Mouse (Mus musculus) stomach, postnatal 0 days (tissue): ENCODE measurements around the gene Kirrel3. TPM values are rescaled to one million over a fixed set of nuclear protein-coding genes. Genes with fewer than 3 reads are reported as not detected.

Experiments
- ATAC-seq: fragments of 200-750 bp; cut with Nextera tagmentation; 2 replicates; pipeline ENCODE4 v1.8.0; 2017; ENCODE audit not compliant: low FRiP score, low TSS enrichment
- DNase-seq: peaks from one replicate; pipeline ENCODE4 v3.0.0-alpha.2; 2016; ENCODE audit warnings: low spot score
- H3K27ac ChIP-seq: fragments of 300-500 bp; sonication (generic); replicated peaks from 2 replicates; pipeline ENCODE4 v1.5.1; 2014; ENCODE audit warnings: mild to moderate bottlenecking, control low read depth
- H3K27me3 ChIP-seq: fragments of 300-500 bp; sonication (generic); 2 replicates; pipeline ENCODE4 v1.6.1; 2014; ENCODE audit warnings: low read length; ENCODE audit not compliant: control insufficient read depth, insufficient read depth
- H3K36me3 ChIP-seq: fragments of 300-500 bp; sonication (generic); 2 replicates; pipeline ENCODE4 v1.6.1; 2014; ENCODE audit warnings: low read length, mixed read lengths; ENCODE audit not compliant: control insufficient read depth, insufficient read depth
- H3K4me1 ChIP-seq: fragments of 300-500 bp; sonication (generic); replicated peaks from 2 replicates; pipeline ENCODE4 v1.6.1; 2014; ENCODE audit warnings: antibody characterized with exemption; ENCODE audit not compliant: control insufficient read depth, insufficient read depth
- H3K4me2 ChIP-seq: fragments of 300-500 bp; sonication (generic); replicated peaks from 2 replicates; pipeline ENCODE4 v1.6.1; 2014; ENCODE audit warnings: low read depth, mild to moderate bottlenecking, control low read depth, moderate library complexity
- H3K4me3 ChIP-seq: fragments of 300-500 bp; sonication (generic); 2 replicates; pipeline ENCODE4 v1.5.1; 2014; ENCODE audit warnings: low read depth, low read length, control low read depth
- H3K9ac ChIP-seq: fragments of 300-500 bp; sonication (generic); 2 replicates; pipeline ENCODE4 v1.6.1; 2014; ENCODE audit warnings: mild to moderate bottlenecking, low read length, control low read depth, mixed read lengths
- H3K9me3 ChIP-seq: fragments of 300-500 bp; sonication (generic); 2 replicates; pipeline ENCODE4 v1.6.1; 2016; ENCODE audit warnings: low read length; ENCODE audit not compliant: control insufficient read depth
- CTCF ChIP-seq: IDR thresholded peaks from 2 replicates; pipeline ENCODE4 v1.5.1; 2016; ENCODE audit warnings: antibody characterized with exemption, low read depth, mild to moderate bottlenecking, moderate library complexity
- EP300 ChIP-seq: optimal IDR thresholded peaks from 2 replicates; pipeline ENCODE3; 2016; ENCODE audit warnings: antibody characterized with exemption
- WGBS: fragments of 180-500 bp; shearing (Covaris S2); extraction: QIAGEN DNeasy Blood & Tissue Kit; methylation state at CpG from one replicate; pipeline ENCODE4 v1.1.7; 2014; 5-methylcytosine and 5-hydroxymethylcytosine counted together
- polyA plus RNA-seq: library from polyadenylated mRNA; unstranded; fragments of >200 nt; fragmentation: Nextera tagmentation; extraction: Ambion mirVana; gene quantifications from 2 replicates; pipeline ENCODE4 v1.2.1, GENCODE M21; 2015

The Kirrel3 gene
- polyA plus RNA-seq, 1 experiment from 2014 or later: 1.4 TPM

DNA sequence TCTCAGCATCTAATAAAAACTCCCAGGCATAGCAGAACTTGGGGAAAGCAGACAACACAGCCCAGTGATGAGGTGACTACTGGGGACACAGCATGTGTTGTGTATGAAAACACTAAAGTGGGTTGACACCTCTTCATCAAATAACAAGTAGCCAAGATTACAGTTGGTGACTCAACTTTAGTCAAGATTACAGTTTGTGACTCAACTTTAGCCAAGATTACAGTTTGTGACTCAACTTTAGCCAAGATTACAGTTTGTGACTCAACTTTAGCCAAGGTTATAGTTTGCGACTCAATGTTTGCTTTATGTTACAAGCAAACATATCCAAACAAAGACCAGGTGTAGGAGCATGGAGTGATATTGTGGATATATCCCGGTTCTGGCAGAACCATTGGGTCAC, 7.2 kb upstream of the Kirrel3 start:
- Histone ChIP-seq H3K9ac (no peak overlapping the region), H3K27me3 (no peaks in the 10 kb centered on the region), H3K9me3 (no peaks in the 10 kb centered on the region), H3K4me3 (no peak overlapping the region), H3K4me1 (no peaks in the 10 kb centered on the region), H3K36me3 (no peaks in the 10 kb centered on the region), H3K4me2 (no peak overlapping the region), H3K27ac (no peak overlapping the region)
- TF ChIP-seq CTCF (no peak), EP300 (no peak)
- DNase-seq (no peak), ATAC-seq (peak; percentile 95)
- WGBS: 58% methylated on average over 2 of the region's 2 CpGs

DNA sequence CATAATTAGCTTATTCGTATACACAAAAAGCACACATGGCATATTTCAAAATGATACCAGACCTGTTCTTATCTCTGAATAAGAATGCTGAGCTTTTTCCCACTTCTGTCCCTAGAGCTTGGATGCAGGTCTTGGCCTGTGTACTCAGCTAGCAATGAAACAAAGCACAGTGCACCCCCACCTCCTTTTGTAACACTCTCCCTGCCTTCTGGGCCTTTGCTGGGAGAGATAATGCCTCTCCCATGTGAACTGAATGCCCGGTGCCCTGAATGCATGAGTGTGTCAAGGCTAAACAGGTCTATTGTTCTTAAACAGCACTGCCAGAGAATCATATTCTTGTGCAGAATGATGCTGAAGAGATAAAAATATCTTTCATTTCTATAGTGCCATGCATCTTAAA, 2.5 kb upstream of the Kirrel3 start:
- DNase-seq: no peak
- no peak for ATAC-seq

DNA sequence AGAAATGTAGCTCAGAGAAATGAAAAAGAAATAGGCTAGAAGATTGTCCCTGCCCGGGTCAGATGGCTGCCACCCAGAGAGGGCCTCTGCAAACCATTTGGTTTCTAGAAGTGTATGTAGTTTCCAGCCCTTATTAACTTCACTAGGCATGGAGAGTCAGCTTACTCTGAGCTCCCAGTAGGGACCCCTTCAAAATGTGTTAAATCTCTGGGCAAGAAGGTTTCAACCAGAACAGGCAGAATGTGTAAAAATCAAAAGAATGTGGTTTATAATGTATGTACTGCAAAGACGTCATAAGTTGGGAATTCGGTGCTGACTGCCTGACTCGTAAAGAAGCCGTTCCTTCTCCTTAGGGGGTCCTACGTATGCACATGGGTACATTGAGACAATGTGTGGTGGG, 1.0 kb upstream of the Kirrel3 start:
- H3K27me3 ChIP-seq: 0 out of 2 replicates have a peak, but pooled peaks cover 2% of the 10 kb centered on the region
- no peak overlapping the region for H3K9ac ChIP-seq
- H3K27ac ChIP-seq: no peak overlapping the region
- no peak for DNase-seq
- H3K9me3 ChIP-seq: no peaks in the 10 kb centered on the region
- 68% methylated on average over 6 of the region's 6 CpGs for WGBS
- H3K4me1 ChIP-seq: 0 out of 2 replicates have a peak, but pooled peaks cover 2% of the 10 kb centered on the region
- no peak overlapping the region for H3K4me2 ChIP-seq
- no peaks in the 10 kb centered on the region for H3K36me3 ChIP-seq
- H3K4me3 ChIP-seq: no peak overlapping the region
- no peak for TF ChIP-seq EP300
- no peak for TF ChIP-seq CTCF
- no peak for ATAC-seq

More for the DNA sequence above, 2.5 kb upstream of the Kirrel3 start:
- Histone ChIP-seq H3K4me3 (no peak overlapping the region), H3K9ac (no peak overlapping the region), H3K27me3 (no peaks in the 10 kb centered on the region), H3K9me3 (no peaks in the 10 kb centered on the region), H3K4me2 (no peak overlapping the region), H3K27ac (no peak overlapping the region), H3K4me1 (no peaks in the 10 kb centered on the region), H3K36me3 (no peaks in the 10 kb centered on the region)
- TF ChIP-seq EP300 (no peak), CTCF (no peak)
- WGBS: 61% methylated on average over 2 of the region's 2 CpGs

- H3K27ac ChIP-seq: no peak overlapping the region
- H3K36me3 ChIP-seq: no peaks in the 10 kb centered on the region
- 2% methylated on average over 9 of the region's 9 CpGs for WGBS
- peak overlapping the region; percentile 62 for H3K4me3 ChIP-seq
- no peaks in the 10 kb centered on the region for H3K9me3 ChIP-seq
- 0 out of 2 replicates have a peak, but pooled peaks cover 2% of the 10 kb centered on the region for H3K4me1 ChIP-seq
- DNase-seq: no peak
- H3K27me3 ChIP-seq: 0 out of 2 replicates have a peak, but pooled peaks cover 5% of the 10 kb centered on the region
- H3K9ac ChIP-seq: peak overlapping the region; percentile 43; the same call in 1 of the 2 replicates
- peak overlapping the region; percentile 91 for H3K4me2 ChIP-seq
- no peak for ATAC-seq
- TF ChIP-seq CTCF (no peak), EP300 (no peak)
Observed at GRCm38 (mm10) chr9:34488267-34488666, 2.6 kb downstream of the Kirrel3 start.

DNA sequence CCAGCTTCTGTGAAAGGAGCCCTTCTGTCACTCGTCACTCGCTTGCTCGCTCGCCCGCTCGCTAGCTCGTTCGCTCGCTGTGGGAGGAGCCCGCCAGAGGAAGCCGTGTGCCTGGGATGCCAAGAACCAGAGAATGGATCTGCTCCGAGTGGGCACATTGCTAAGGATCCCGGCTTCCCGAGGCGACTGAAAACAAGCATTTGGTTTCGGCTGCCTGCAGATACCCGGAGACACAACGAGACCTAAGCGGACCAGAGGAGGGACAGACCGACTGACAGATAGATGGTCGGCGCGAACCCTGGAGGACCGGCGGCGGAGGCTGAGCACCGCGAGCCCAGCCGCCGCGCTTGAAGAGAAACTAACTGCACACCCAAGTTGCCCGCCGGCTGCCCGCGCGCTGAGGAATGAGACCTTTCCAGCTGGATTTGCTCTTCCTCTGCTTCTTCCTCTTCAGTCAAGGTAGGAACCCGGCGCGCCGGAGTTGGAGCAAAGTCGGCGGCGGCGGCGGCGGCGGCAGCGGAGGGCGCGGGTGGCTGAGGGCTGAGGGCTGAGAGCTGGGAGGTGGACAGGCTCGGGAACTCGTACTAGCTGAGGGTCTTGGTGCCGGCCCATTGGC, 3.1 kb downstream of the Kirrel3 start:
- DNase-seq: peak; percentile 59
- peak overlapping the region; percentile 62 for H3K4me3 ChIP-seq
- 0 out of 2 replicates have a peak, but pooled peaks cover 5% of the 10 kb centered on the region for H3K27me3 ChIP-seq
- peak overlapping the region; percentile 91 for H3K4me2 ChIP-seq
- no peak for TF ChIP-seq CTCF
- TF ChIP-seq EP300: no peak
- H3K4me1 ChIP-seq: 0 out of 2 replicates have a peak, but pooled peaks cover 2% of the 10 kb centered on the region
- 0 out of 2 replicates have a peak, but pooled peaks have one; percentile 25 for ATAC-seq
- H3K36me3 ChIP-seq: no peaks in the 10 kb centered on the region
- no peaks in the 10 kb centered on the region for H3K9me3 ChIP-seq
- peak overlapping the region; percentile 43 for H3K9ac ChIP-seq
- no peak overlapping the region for H3K27ac ChIP-seq
- WGBS: under 1% methylated on average over 37 of the region's 53 CpGs

- ATAC-seq (no peak), DNase-seq (no peak)
- H3K27ac ChIP-seq: no peak overlapping the region
- no peaks in the 10 kb centered on the region for H3K36me3 ChIP-seq
- peak overlapping the region; percentile 43; the same call in 1 of the 2 replicates for H3K9ac ChIP-seq
- H3K27me3 ChIP-seq: 0 out of 2 replicates have a peak, but pooled peaks cover 5% of the 10 kb centered on the region
- H3K9me3 ChIP-seq: no peaks in the 10 kb centered on the region
- H3K4me2 ChIP-seq: peak overlapping the region; percentile 91
- H3K4me1 ChIP-seq: 0 out of 2 replicates have a peak, but pooled peaks cover 2% of the 10 kb centered on the region
- H3K4me3 ChIP-seq: peak overlapping the region; percentile 62
- no peak for TF ChIP-seq CTCF
- TF ChIP-seq EP300: no peak
- 4% methylated on average over 13 of the region's 13 CpGs for WGBS
Observed at GRCm38 (mm10) chr9:34489316-34489710, 3.6 kb downstream of the Kirrel3 start.
